Mouse (Mus musculus): ENCODE data around the gene Jmjd6. TPM values are rescaled to one million over a fixed set of nuclear protein-coding genes. Genes with fewer than 3 reads are reported as not detected.

Jmjd6 gene
- polyA plus RNA-seq, 1 experiment from 2014 or later: 81.8 TPM

Other genes with a start within 250 kb of the Jmjd6 start
- gene Rhbdf2, start 216.4 kb downstream of the Jmjd6 start, polyA plus RNA-seq (2014; fragmentation: Nextera tagmentation; extraction: Ambion mirVana): 3.1 and 3.9 TPM in 2 replicates
- 0.95 and 0.97 TPM in 2 replicates for gene Prcd, start 189.9 kb downstream of the Jmjd6 start, polyA plus RNA-seq (2014; fragmentation: Nextera tagmentation; extraction: Ambion mirVana)
- 2.3 and 2.8 TPM in 2 replicates for gene Cygb, start 189.1 kb downstream of the Jmjd6 start, polyA plus RNA-seq (2014; fragmentation: Nextera tagmentation; extraction: Ambion mirVana)
- not detected in 2 replicates for gene St6galnac1, start 67.9 kb downstream of the Jmjd6 start, polyA plus RNA-seq (2014; fragmentation: Nextera tagmentation; extraction: Ambion mirVana)
- gene Mxra7, start 15.4 kb downstream of the Jmjd6 start, polyA plus RNA-seq (2014; fragmentation: Nextera tagmentation; extraction: Ambion mirVana): 12.4 and 14.2 TPM in 2 replicates
- 61.3 and 68.0 TPM in 2 replicates for gene Mettl23, start 171 bp downstream of the Jmjd6 start, polyA plus RNA-seq (2014; fragmentation: Nextera tagmentation; extraction: Ambion mirVana)
- 28.0 and 31.5 TPM in 2 replicates for gene Mfsd11, start 9.0 kb upstream of the Jmjd6 start, polyA plus RNA-seq (2014; fragmentation: Nextera tagmentation; extraction: Ambion mirVana)
- gene Srsf2, start 9.6 kb upstream of the Jmjd6 start, polyA plus RNA-seq (2014; fragmentation: Nextera tagmentation; extraction: Ambion mirVana): 1,044 and 1,058 TPM in 2 replicates
- 0.62 and 0.99 TPM in 2 replicates for gene Mgat5b, start 75.4 kb upstream of the Jmjd6 start, polyA plus RNA-seq (2014; fragmentation: Nextera tagmentation; extraction: Ambion mirVana)

Data from limb, embryonic 11.5 days (tissue).